Mouse (Mus musculus): ENCODE results near the gene Trip6. TPM values are rescaled to one million over a fixed set of nuclear protein-coding genes. Genes with fewer than 3 reads are reported as not detected.
A peak's percentile ranks its signal among the peaks of the same experiment; 100 is the strongest.

Gene Trip6
- polyA plus RNA-seq, 1 experiment, result 46.2 TPM

GRCm38 (mm10) chr5:137348482-137349383 lies 34.5 kb upstream of the Trip6 start:
- no peak for TF ChIP-seq POLR2A (IDR thresholded peaks at IDR 0.05; ENCODE audit: insufficient read length, low read depth)
- TF ChIP-seq MYOG (IDR thresholded peaks at IDR 0.05; ENCODE audit: control insufficient read depth in 1 of 3, insufficient read depth in 1 of 3, insufficient read length in 2 of 3, low read depth in 2 of 3), result no peak
- no peak for TF ChIP-seq REST (IDR thresholded peaks at IDR 0.05; ENCODE audit: insufficient read depth, insufficient read length)
- TF ChIP-seq USF1 (IDR thresholded peaks at IDR 0.05; ENCODE audit: low read depth), result no peak
- no peak for TF ChIP-seq SRF (IDR thresholded peaks at IDR 0.05; ENCODE audit: control insufficient read depth, insufficient read length, low read depth)
- peak overlapping the region; percentile 80 for H3K4me2 ChIP-seq (ENCODE audit: low read depth)
- no peaks in the 10 kb centered on the region for H3K36me3 ChIP-seq (ENCODE audit: control insufficient read depth, insufficient read depth)
- H3K79me2 ChIP-seq (ENCODE audit: control insufficient read depth, insufficient read depth), result peaks cover 12% of the 10 kb centered on the region
- no peak overlapping the region for H3ac ChIP-seq (ENCODE audit: control insufficient read depth, insufficient read length)
- H3K27me3 ChIP-seq (ENCODE audit: control insufficient read depth, insufficient read depth, insufficient read length), result no peaks in the 10 kb centered on the region
- peak overlapping the region; percentile 64 for H3K4me3 ChIP-seq

- Histone ChIP-seq H3K36me3 (ENCODE audit: control insufficient read depth, insufficient read depth) (no peaks in the 10 kb centered on the region), H3K79me2 (ENCODE audit: control insufficient read depth, insufficient read depth) (peaks cover 12% of the 10 kb centered on the region), H3ac (ENCODE audit: control insufficient read depth, insufficient read length) (no peak overlapping the region), H3K4me2 (ENCODE audit: low read depth) (no peak overlapping the region), H3K4me3 (no peak overlapping the region), H3K27me3 (ENCODE audit: control insufficient read depth, insufficient read depth, insufficient read length) (no peaks in the 10 kb centered on the region)
- no peak for TF ChIP-seq POLR2A (IDR thresholded peaks at IDR 0.05; ENCODE audit: insufficient read length, low read depth)
These were observed 33.7 kb upstream of the Trip6 start for GRCm38 (mm10) chr5:137347856-137348255.

DNA sequence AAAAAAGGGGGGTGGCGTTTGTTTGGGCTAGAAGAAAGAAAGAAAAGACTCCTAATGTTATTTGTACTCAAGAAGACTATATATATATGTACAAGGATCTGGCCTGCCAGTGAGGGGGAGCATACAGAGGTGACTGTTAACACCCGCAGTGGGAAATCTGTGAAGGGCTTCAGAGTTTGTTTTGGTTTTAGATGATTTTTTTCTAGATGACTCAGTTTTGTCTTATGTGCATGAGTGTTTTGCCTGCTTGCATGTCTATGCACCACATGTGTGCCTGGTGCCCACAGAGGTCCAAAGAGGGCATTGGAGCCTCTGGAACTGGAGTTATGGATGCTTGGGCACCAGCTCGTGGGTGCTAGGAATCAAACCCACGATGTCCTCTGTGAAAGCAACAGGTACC lies 32.8 kb upstream of the Trip6 start:
- peaks cover 12% of the 10 kb centered on the region for H3K79me2 ChIP-seq (ENCODE audit: control insufficient read depth, insufficient read depth)
- no peak overlapping the region for H3K4me3 ChIP-seq
- H3ac ChIP-seq (ENCODE audit: control insufficient read depth, insufficient read length), result no peak overlapping the region
- no peaks in the 10 kb centered on the region for H3K27me3 ChIP-seq (ENCODE audit: control insufficient read depth, insufficient read depth, insufficient read length)
- no peaks in the 10 kb centered on the region for H3K36me3 ChIP-seq (ENCODE audit: control insufficient read depth, insufficient read depth)
- no peak overlapping the region for H3K4me2 ChIP-seq (ENCODE audit: low read depth)
- no peak for TF ChIP-seq POLR2A (IDR thresholded peaks at IDR 0.05; ENCODE audit: insufficient read length, low read depth)
- TF ChIP-seq REST (IDR thresholded peaks at IDR 0.05; ENCODE audit: insufficient read depth, insufficient read length), result no peak
- TF ChIP-seq MAX (IDR thresholded peaks at IDR 0.05; ENCODE audit: low read depth), result no peak
- no peak for TF ChIP-seq MYOD1 (IDR thresholded peaks at IDR 0.05; ENCODE audit: control insufficient read depth in 1 of 3, insufficient read length in 2 of 3, low read depth in 2 of 3)
- no peak for TF ChIP-seq TCF12 (IDR thresholded peaks at IDR 0.05; ENCODE audit: insufficient read depth, poor library complexity, severe bottlenecking)

DNA sequence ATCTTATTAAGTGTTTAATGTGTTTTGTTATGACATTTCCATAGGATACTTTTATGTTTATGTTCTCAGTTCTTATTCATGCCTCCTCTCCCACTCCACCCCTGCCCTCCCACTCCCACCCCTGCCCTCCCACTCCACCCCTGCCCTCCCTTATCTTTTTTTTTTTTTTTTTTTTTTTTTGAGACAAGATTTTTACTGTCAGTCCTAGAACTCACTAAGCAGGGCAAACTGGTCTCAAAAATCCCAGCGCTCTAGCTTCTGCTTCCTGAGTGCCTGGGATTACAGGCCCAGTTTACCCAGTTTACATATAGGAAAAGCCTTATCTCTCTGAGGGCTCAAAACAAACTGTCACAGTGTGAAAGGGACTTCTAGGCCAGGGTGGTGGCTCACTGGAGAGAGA lies 32.2 kb upstream of the Trip6 start:
- peaks cover 9% of the 10 kb centered on the region for H3K79me2 ChIP-seq (ENCODE audit: control insufficient read depth, insufficient read depth)
- no peaks in the 10 kb centered on the region for H3K36me3 ChIP-seq (ENCODE audit: control insufficient read depth, insufficient read depth)
- no peaks in the 10 kb centered on the region for H3K27me3 ChIP-seq (ENCODE audit: control insufficient read depth, insufficient read depth, insufficient read length)
- TF ChIP-seq MYOG (IDR thresholded peaks at IDR 0.05; ENCODE audit: control insufficient read depth in 1 of 3, insufficient read depth in 1 of 3, insufficient read length in 2 of 3, low read depth in 2 of 3) (no peak), TCF12 (IDR thresholded peaks at IDR 0.05; ENCODE audit: insufficient read depth, poor library complexity, severe bottlenecking) (no peak), REST (IDR thresholded peaks at IDR 0.05; ENCODE audit: insufficient read depth, insufficient read length) (no peak), MYOD1 (IDR thresholded peaks at IDR 0.05; ENCODE audit: control insufficient read depth in 1 of 3, insufficient read length in 2 of 3, low read depth in 2 of 3) (no peak), POLR2AphosphoS2 (IDR thresholded peaks at IDR 0.05; ENCODE audit: insufficient read length, low read depth) (no peak), SRF (IDR thresholded peaks at IDR 0.05; ENCODE audit: control insufficient read depth, insufficient read length, low read depth) (no peak)
- no peak overlapping the region for H3K4me2 ChIP-seq (ENCODE audit: low read depth)
- no peak overlapping the region for H3ac ChIP-seq (ENCODE audit: control insufficient read depth, insufficient read length)
- no peak overlapping the region for H3K4me3 ChIP-seq

- peak overlapping the region; percentile 15 for H3K4me2 ChIP-seq (ENCODE audit: low read depth)
- H3K4me3 ChIP-seq, result no peak overlapping the region
- TF ChIP-seq MYOD1 (IDR thresholded peaks at IDR 0.05; ENCODE audit: control insufficient read depth in 1 of 3, insufficient read length in 2 of 3, low read depth in 2 of 3) (no peak), REST (IDR thresholded peaks at IDR 0.05; ENCODE audit: insufficient read depth, insufficient read length) (no peak), POLR2A (IDR thresholded peaks at IDR 0.05; ENCODE audit: insufficient read length, low read depth) (no peak), CEBPB (IDR thresholded peaks at IDR 0.05; ENCODE audit: insufficient read depth, poor library complexity, severe bottlenecking) (no peak), SRF (IDR thresholded peaks at IDR 0.05; ENCODE audit: control insufficient read depth, insufficient read length, low read depth) (no peak), E2F4 (IDR thresholded peaks at IDR 0.05; ENCODE audit: insufficient read depth) (no peak), TCF3 (IDR thresholded peaks at IDR 0.05; ENCODE audit: insufficient read length, low read depth) (no peak), MAX (IDR thresholded peaks at IDR 0.05; ENCODE audit: low read depth) (no peak), POLR2AphosphoS2 (IDR thresholded peaks at IDR 0.05; ENCODE audit: insufficient read length, low read depth) (no peak), USF1 (IDR thresholded peaks at IDR 0.05; ENCODE audit: low read depth) (no peak), MYOG (IDR thresholded peaks at IDR 0.05; ENCODE audit: control insufficient read depth in 1 of 3, insufficient read depth in 1 of 3, insufficient read length in 2 of 3, low read depth in 2 of 3) (no peak), TCF12 (IDR thresholded peaks at IDR 0.05; ENCODE audit: insufficient read depth, poor library complexity, severe bottlenecking) (no peak)
- peaks cover 3% of the 10 kb centered on the region for H3K79me2 ChIP-seq (ENCODE audit: control insufficient read depth, insufficient read depth)
- H3K27me3 ChIP-seq (ENCODE audit: control insufficient read depth, insufficient read depth, insufficient read length), result no peaks in the 10 kb centered on the region
- H3ac ChIP-seq (ENCODE audit: control insufficient read depth, insufficient read length), result no peak overlapping the region
- no peaks in the 10 kb centered on the region for H3K36me3 ChIP-seq (ENCODE audit: control insufficient read depth, insufficient read depth)
These were observed 31.6 kb upstream of the Trip6 start for GRCm38 (mm10) chr5:137345821-137346220.
